Mouse (Mus musculus) forebrain, embryonic 14.5 days (tissue): ENCODE data around the gene Armt1. TPM values are rescaled to one million over a fixed set of nuclear protein-coding genes. Genes with fewer than 3 reads are reported as not detected.

Experiments
- ATAC-seq: fragments of 200-750 bp; cut with Nextera tagmentation; 2 replicates; pipeline ENCODE4 v1.8.0; 2017; ENCODE audit warnings: mild to moderate bottlenecking, moderate library complexity
- DNase-seq: peaks from one replicate; pipeline ENCODE4 v3.0.0-alpha.2; 2015; ENCODE audit warnings: low spot score
- H3K27ac ChIP-seq: fragments of 300-500 bp; sonication (generic); 2 replicates; pipeline ENCODE4 v1.5.1; 2014; ENCODE audit warnings: low read depth, mild to moderate bottlenecking, control low read depth, low read length, moderate library complexity
- H3K27me3 ChIP-seq: fragments of 300-500 bp; sonication (generic); replicated peaks from 2 replicates; pipeline ENCODE4 v1.6.1; 2014; ENCODE audit warnings: low read length, control low read depth, mixed read lengths; ENCODE audit not compliant: control insufficient read depth, insufficient read depth
- H3K36me3 ChIP-seq: fragments of 300-500 bp; sonication (generic); 2 replicates; pipeline ENCODE4 v1.6.1; 2014; ENCODE audit warnings: low read length, control low read depth; ENCODE audit not compliant: control insufficient read depth, insufficient read depth
- H3K4me1 ChIP-seq: fragments of 300-500 bp; sonication (generic); 2 replicates; pipeline ENCODE4 v1.6.1; 2014; ENCODE audit warnings: antibody characterized with exemption, low read length, control low read depth; ENCODE audit not compliant: control insufficient read depth, insufficient read depth
- H3K4me2 ChIP-seq: fragments of 300-500 bp; sonication (generic); 2 replicates; pipeline ENCODE4 v1.6.1; 2014; ENCODE audit warnings: mild to moderate bottlenecking, control low read depth, low read length
- H3K4me3 ChIP-seq: fragments of 300-500 bp; sonication (generic); 2 replicates; pipeline ENCODE4 v1.5.1; 2014; ENCODE audit warnings: low read depth, low read length, control low read depth
- H3K9ac ChIP-seq: fragments of 300-500 bp; sonication (generic); 2 replicates; pipeline ENCODE4 v1.6.1; 2014; ENCODE audit warnings: mild to moderate bottlenecking, low read length, control low read depth, moderate library complexity
- H3K9me3 ChIP-seq: fragments of 300-500 bp; sonication (generic); replicated peaks from 2 replicates; pipeline ENCODE4 v1.6.1; 2016; ENCODE audit warnings: low read length, control low read depth, mixed read lengths; ENCODE audit not compliant: control insufficient read depth
- WGBS: fragments of 180-500 bp; shearing (Covaris S2); extraction: QIAGEN DNeasy Blood & Tissue Kit; methylation state at CpG from one replicate; pipeline ENCODE4 v1.1.7; 2014; 5-methylcytosine and 5-hydroxymethylcytosine counted together
- polyA plus RNA-seq: library from polyadenylated mRNA; unstranded; fragments of >200 nt; fragmentation: Nextera tagmentation; extraction: Ambion mirVana; gene quantifications from 2 replicates; pipeline ENCODE4 v1.2.1, GENCODE M21; 2014

Armt1 gene
- polyA plus RNA-seq, 1 experiment from 2014 or later = 14.7 TPM

DNA sequence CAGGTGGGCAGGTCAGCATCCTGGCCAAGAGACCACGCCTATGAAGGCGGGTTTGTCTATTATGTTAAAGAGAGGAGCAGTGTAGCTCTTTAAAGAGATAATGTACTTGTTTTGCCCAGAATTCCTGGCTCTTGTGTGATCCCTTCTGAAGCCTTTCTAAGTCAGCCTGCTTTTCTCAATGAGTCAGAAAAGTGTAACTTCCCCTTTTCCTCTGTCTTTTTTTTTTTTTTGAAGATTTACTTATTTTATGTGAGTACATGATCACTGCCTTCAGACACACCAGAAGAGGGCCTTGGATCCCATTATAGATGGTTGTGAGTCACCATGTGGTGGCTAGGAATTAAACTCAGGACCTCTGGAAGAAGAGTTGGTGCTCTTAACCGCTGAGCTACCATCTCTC is 37.1 kb downstream of the Armt1 start:
- Histone ChIP-seq H3K4me2 (no peak overlapping the region), H3K27ac (no peak overlapping the region), H3K9ac (no peak overlapping the region), H3K4me3 (no peak overlapping the region), H3K36me3 (no peaks in the 10 kb centered on the region), H3K4me1 (no peaks in the 10 kb centered on the region), H3K27me3 (no peaks in the 10 kb centered on the region), H3K9me3 (no peaks in the 10 kb centered on the region)
- ATAC-seq = no peak
- no peak for DNase-seq
- WGBS = 84% methylated on average over 3 of the region's 3 CpGs

DNA sequence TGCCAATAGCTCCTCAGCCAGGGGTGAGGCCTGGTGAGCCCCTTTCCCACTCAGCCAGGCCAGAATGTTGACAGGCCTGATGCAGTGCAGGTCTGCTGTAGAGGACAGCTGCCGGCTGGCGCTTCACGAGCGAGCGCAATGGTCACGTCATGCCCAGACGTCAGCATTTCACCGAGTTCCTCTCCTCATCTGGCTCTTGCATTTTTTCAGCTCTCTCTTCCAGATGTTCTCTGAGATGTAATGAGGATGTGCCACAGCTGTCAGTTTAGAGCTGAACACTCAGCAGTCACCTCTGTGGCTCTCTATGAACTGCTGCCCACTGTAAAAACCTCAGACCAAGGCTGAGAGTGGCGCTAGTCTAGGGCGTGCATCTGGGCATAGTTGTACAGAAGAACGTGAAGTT is 41.3 kb downstream of the Armt1 start:
- Histone ChIP-seq H3K9ac (no peak overlapping the region), H3K4me2 (no peak overlapping the region), H3K27ac (no peak overlapping the region), H3K4me3 (no peak overlapping the region), H3K27me3 (no peaks in the 10 kb centered on the region), H3K9me3 (no peaks in the 10 kb centered on the region), H3K36me3 (no peaks in the 10 kb centered on the region), H3K4me1 (no peaks in the 10 kb centered on the region)
- WGBS = 94% methylated on average over 11 of the region's 11 CpGs
- ATAC-seq = no peak
- no peak for DNase-seq

- Histone ChIP-seq H3K36me3 (no peaks in the 10 kb centered on the region), H3K9me3 (no peaks in the 10 kb centered on the region), H3K27ac (no peak overlapping the region), H3K4me2 (no peak overlapping the region), H3K4me3 (no peak overlapping the region), H3K4me1 (no peaks in the 10 kb centered on the region), H3K27me3 (no peaks in the 10 kb centered on the region), H3K9ac (no peak overlapping the region)
- ATAC-seq (no peak), DNase-seq (no peak)
- WGBS = 69% methylated on average over 3 of the region's 3 CpGs
Observed at GRCm38 (mm10) chr10:4475431-4475830, 43.2 kb downstream of the Armt1 start.

- Histone ChIP-seq H3K36me3 (no peaks in the 10 kb centered on the region), H3K27me3 (no peaks in the 10 kb centered on the region), H3K4me3 (no peak overlapping the region), H3K9me3 (no peaks in the 10 kb centered on the region), H3K27ac (no peak overlapping the region), H3K4me1 (no peaks in the 10 kb centered on the region), H3K9ac (no peak overlapping the region), H3K4me2 (no peak overlapping the region)
- 93% methylated on average over 5 of the region's 5 CpGs for WGBS
- ATAC-seq (no peak), DNase-seq (no peak)
Observed at GRCm38 (mm10) chr10:4476604-4477003, 44.3 kb downstream of the Armt1 start.

GRCm38 (mm10) chr10:4480929-4481328 is 48.7 kb downstream of the Armt1 start:
- WGBS = 83% methylated on average over 3 of the region's 3 CpGs
- H3K27me3 ChIP-seq = no peaks in the 10 kb centered on the region
- H3K36me3 ChIP-seq = no peaks in the 10 kb centered on the region
- no peaks in the 10 kb centered on the region for H3K4me1 ChIP-seq
- no peak overlapping the region for H3K4me2 ChIP-seq
- no peaks in the 10 kb centered on the region for H3K9me3 ChIP-seq
- no peak overlapping the region for H3K27ac ChIP-seq
- ATAC-seq (no peak), DNase-seq (no peak)
- no peak overlapping the region for H3K9ac ChIP-seq
- H3K4me3 ChIP-seq = no peak overlapping the region

- DNase-seq (no peak), ATAC-seq (no peak)
- H3K36me3 ChIP-seq = no peaks in the 10 kb centered on the region
- no peaks in the 10 kb centered on the region for H3K4me1 ChIP-seq
- no peaks in the 10 kb centered on the region for H3K27me3 ChIP-seq
- WGBS = 88% methylated on average over 8 of the region's 8 CpGs
- no peak overlapping the region for H3K27ac ChIP-seq
- H3K9me3 ChIP-seq = no peaks in the 10 kb centered on the region
- H3K4me2 ChIP-seq = no peak overlapping the region
- H3K9ac ChIP-seq = no peak overlapping the region
- H3K4me3 ChIP-seq = no peak overlapping the region
Observed at GRCm38 (mm10) chr10:4481695-4482094, 49.4 kb downstream of the Armt1 start.

DNA sequence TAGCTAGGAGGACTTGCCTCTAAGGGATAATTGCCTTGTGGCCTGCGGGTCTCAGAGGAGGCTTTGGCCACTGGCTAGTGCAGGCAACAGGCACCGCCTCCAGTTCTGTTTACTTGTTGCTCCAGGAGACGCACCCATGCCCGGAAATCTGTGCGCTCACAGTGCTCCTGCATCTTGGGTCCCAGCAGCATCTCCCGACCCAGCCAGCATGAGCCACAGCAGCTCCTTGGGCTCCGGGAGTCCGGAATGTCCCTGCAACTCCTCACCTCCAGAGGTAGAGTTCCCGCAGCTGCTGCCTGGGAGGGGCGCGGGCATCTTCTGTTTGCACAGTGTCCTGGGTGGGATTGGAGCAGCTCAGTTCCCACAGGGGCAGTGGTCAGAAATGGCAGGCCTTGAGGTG is 50.1 kb downstream of the Armt1 start, which contains the start of gene Ccdc170:
TSS of gene Ccdc170 (plus strand) at position 148 of the 400 bp plus-strand sequence.
- Histone ChIP-seq H3K27ac (no peak within 1 kb of the TSS), H3K27me3 (no peaks in the 10 kb centered on the region), H3K9me3 (no peaks in the 10 kb centered on the region), H3K4me2 (no peak within 1 kb of the TSS), H3K4me3 (no peak within 1 kb of the TSS), H3K4me1 (no peaks in the 10 kb centered on the region), H3K36me3 (no peaks in the 10 kb centered on the region), H3K9ac (no peak within 1 kb of the TSS)
- WGBS = 32% methylated on average over 11 of the region's 11 CpGs
- ATAC-seq (no peak), DNase-seq (no peak)

- H3K4me3 ChIP-seq = no peak overlapping the region
- H3K4me1 ChIP-seq = no peaks in the 10 kb centered on the region
- H3K4me2 ChIP-seq = no peak overlapping the region
- no peaks in the 10 kb centered on the region for H3K27me3 ChIP-seq
- H3K36me3 ChIP-seq = no peaks in the 10 kb centered on the region
- no peak overlapping the region for H3K9ac ChIP-seq
- DNase-seq = no peak
- ATAC-seq = no peak
- 86% methylated on average over 1 of the region's 1 CpGs for WGBS
- H3K9me3 ChIP-seq = no peaks in the 10 kb centered on the region
- no peak overlapping the region for H3K27ac ChIP-seq
Observed at GRCm38 (mm10) chr10:4483848-4484247, 51.6 kb downstream of the Armt1 start.

DNA sequence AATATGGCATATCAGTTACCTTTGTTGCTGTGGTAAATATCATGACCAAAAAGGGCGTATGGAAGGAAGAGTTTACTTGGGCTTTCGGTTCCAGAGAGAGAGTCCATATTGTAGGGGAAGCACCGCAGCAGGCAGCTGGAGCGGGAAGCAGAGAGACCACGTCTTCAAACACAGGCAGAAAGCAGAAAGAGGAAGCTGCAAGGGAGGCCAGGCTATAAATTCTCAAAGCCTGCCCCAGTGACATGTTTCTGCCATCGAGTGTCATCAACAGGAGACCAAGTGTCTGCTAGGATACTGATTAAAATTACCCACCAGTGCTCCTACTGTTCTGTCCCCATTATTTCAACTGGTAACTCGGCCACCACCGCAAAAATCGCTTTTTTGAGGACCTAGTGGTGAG is 52.7 kb downstream of the Armt1 start:
- ATAC-seq (no peak), DNase-seq (no peak)
- no peak overlapping the region for H3K4me3 ChIP-seq
- H3K27ac ChIP-seq = no peak overlapping the region
- no peaks in the 10 kb centered on the region for H3K27me3 ChIP-seq
- no peak overlapping the region for H3K9ac ChIP-seq
- no peaks in the 10 kb centered on the region for H3K36me3 ChIP-seq
- no peaks in the 10 kb centered on the region for H3K4me1 ChIP-seq
- no peaks in the 10 kb centered on the region for H3K9me3 ChIP-seq
- H3K4me2 ChIP-seq = no peak overlapping the region
- 82% methylated on average over 9 of the region's 9 CpGs for WGBS
